Mouse (Mus musculus) kidney, postnatal 25 days (tissue): Measurements from ENCODE around the gene Dmkn.
"Not testable (repeated sequence)": the region's sequence is repeated elsewhere in the genome, so short reads cannot be mapped to it uniquely, and the experiment has no call there.

ENCODE experiments used
- DNase-seq, 2 experiments: peaks; one replicate each; pipeline ENCODE4 v3.0.0; 2021; ENCODE audit warnings: mixed read lengths in 2 of 2

The Dmkn gene

DNA sequence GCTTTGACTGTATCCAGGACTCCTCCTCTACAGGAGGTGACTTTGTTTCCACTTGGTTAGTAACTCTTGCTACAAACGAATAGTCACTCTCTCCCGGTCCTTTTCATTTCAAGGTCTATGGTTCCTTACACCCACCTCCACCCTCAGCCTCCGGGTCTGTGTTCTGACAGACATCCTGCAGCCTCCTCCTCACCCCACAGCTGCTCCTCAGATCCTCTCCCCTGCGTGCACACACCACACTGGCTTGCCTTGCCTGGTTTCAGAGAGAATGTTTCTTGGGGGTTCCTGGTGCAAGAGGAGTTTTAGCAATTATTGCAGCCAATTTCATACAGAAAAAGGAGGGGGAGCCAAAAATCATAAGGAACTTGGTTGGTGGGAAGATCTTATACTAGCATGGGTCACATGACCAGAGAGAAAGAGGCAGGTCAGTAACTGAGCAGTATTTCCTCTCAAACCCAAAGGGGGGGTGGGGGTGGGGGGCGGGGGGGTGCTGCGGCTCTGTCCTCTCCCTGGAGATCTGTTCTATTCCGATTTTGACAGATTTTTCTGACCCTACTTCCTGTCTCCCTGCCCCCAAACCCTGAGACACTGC lies 57.4 kb downstream of the Dmkn start:
- no peak for DNase-seq

DNA sequence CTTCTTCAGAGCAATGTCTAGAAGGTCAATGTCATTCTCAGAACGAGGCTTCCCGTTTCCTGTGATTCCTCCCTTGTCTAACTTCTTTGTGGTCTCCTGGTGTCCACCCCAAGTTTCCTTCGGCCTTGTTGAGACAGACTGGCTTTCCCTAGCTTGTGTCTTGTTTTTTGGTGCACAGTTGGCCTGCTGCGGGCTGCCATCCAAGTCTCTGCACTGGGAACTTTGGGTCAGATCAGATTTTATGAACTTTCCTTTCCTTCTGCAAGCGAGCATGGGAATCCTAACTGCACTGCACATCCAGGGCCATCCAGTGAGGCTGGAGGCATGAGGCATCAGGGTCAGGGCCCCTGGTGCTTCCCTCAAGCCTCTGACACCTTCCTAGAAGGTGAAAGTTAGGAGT lies 58.0 kb downstream of the Dmkn start:
- peak in 1 of 2 experiments; percentile 18 for DNase-seq

DNA sequence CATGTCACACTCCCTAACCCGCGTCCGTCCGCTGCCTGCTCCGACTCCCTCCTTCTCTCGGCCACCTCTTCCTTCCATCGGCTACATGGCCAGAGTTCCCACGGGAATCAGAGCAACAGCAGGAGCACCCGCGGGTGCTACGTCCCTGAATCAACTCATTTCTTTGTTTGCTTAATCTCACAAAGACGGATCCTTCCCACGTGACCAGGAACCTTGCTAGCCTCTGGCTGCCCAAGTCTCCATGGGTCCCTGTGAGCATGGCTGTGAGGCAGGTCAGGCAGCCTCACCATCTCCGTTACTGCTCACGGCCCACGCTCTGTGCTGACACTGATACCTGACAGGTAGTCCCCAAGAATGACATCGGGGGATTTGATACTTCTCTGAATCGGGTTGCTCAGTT lies 60.1 kb downstream of the Dmkn start, which contains the start of gene Ffar2:
Ffar2 (minus strand) TSS at position 101 of the 400 bp plus-strand sequence.
- DNase-seq: no peak

DNA sequence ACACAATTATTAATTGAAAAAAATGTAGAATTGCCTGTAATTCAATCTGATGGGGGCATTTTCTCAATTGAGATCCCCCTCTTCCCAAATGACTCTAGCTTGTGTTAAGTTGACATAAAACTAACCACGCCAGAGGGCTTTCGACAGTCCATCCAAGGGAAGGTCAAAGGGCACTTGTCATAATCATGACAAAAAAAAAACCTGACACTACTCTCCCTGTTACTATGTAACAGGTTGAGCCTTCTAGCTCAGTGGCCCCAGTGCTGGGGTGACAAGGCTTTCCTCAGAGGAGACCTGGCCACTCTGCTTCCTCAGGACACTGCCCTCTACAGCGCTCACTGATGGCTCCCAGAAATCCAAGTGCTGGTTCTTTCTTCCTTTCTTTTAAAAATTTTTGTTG lies 60.8 kb downstream of the Dmkn start:
- DNase-seq: no peak

DNA sequence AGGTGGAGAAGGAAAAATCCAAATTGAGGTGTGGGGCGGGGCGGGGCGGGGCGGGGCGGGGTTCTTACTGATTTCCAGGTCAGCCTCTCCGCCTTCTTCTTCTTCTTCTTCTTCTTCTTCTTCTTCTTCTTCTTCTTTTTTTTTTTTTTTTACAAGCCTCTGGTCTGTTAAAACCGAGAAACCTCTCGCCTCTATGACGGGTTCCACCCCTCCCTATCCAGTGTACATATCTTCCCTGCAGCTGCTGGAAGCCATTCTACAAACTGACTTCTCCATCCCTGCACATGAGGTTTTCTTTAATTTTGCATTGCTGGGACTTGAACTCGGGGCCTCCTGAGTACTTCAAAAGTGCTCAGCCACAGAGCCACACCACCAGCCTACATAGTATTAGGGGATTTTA lies 63.1 kb downstream of the Dmkn start:
- no peak for DNase-seq

DNA sequence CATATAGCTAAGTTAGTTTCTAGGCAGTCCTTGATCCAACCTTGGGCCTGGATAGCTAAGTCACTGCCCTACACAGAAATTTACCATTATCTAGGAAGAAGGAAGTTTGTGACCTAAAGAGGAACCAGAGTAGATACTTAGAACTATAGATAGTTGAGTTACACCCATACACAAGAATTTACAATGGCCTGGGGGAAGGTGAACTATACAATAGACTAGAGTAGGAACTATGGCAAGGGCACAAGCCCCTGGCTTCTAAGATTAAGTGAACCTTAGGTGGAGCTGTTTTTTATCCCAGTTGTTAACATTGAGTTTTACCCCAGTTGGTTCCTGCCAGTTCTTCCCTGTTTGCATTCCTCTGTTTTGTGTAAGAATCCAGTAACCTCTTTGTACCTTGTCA lies 65.3 kb downstream of the Dmkn start:
- DNase-seq: not testable (repeated sequence)

DNA sequence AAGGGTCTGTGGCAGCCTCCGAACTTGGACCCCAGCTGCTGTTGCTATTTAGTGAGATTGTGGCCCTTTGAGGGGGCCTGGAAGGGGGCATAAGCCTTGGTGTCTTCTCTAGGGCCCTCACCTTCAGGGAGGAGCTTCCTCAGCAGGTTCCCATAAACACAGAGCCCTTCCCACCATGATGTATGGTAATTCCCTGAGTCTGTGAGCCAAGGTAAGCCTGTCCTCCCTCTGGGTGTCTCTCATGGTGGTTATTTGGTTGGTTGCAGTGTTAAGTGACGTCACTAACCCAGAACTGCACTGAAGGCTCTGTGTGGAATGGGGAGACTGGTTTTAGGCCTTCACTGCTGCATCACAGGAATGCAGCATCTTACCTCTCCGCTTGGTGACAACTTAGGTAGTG lies 65.9 kb downstream of the Dmkn start:
- DNase-seq: no peak
